Comparison of ENCODE assay signal across 27 mouse cellular contexts in the genomic region with DNA sequence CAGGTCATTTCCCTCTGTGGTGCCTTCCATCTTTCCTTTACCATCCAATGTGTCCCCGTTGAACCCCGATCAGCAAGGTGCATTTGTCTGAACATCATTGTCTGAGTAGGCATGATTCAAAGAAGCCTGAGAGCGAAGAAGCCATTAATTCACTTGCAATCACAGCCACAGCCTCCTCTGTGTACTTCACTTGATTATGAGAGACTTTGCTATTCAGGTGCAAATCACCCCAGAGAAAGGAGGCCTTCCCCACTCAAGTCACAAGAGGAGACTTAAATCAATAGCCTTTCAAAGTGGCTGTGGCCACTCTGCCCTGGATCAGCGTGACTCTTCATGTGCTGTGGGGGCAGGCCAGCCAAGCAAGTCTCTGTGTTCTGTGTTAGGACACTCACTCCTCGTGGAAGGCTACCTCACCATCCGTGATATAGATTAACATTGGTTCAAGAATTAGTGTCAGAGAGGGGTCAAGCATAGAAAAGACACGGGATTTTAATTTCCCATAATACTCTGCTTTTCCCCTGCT.
A peak's percentile ranks its signal among the peaks of the same experiment; 100 is the strongest.
DNase-seq lines count a peak whose midpoint lies in the region; ATAC-seq and TF ChIP-seq lines count a peak whose summit lies in the region.
"Had no signal": no experiment of that assay in that cellular context is flagged by ENCODE, and none has a peak within 500 bp of the region (broad histone marks: within the 10 kb centered on the region; RNA-seq: fewer than 3 reads in every experiment).

No protein-coding gene starts in this region.

- 46% methylated on average over 7 of the region's 7 CpGs for WGBS in forebrain, embryonic 11.5 days
- WGBS in forebrain, embryonic 16.5 days, result 23% methylated on average over 7 of the region's 7 CpGs
- WGBS in midbrain, embryonic 11.5 days, result 51% methylated on average over 7 of the region's 7 CpGs
- 29% methylated on average over 7 of the region's 7 CpGs for WGBS in midbrain, embryonic 15.5 days
- WGBS in midbrain, embryonic 14.5 days, result 32% methylated on average over 7 of the region's 7 CpGs

- H3K4me1 ChIP-seq in forebrain, embryonic 11.5 days (replicated peaks; ENCODE audit: control insufficient read depth, insufficient read depth, low read length), result 0 out of 2 replicates have a peak, but pooled peaks cover 5% of the 10 kb centered on the region
- H3K4me1 ChIP-seq in forebrain, embryonic 16.5 days (replicated peaks; ENCODE audit: control insufficient read depth, insufficient read depth, low read length), result peaks cover 9% of the 10 kb centered on the region
- H3K4me1 ChIP-seq in midbrain, embryonic 11.5 days (ENCODE audit: control insufficient read depth, insufficient read depth, low read length), result peaks cover 10% of the 10 kb centered on the region
- H3K4me1 ChIP-seq in midbrain, embryonic 15.5 days, result peaks cover 8% of the 10 kb centered on the region
- peaks cover 10% of the 10 kb centered on the region for H3K4me1 ChIP-seq in midbrain, embryonic 14.5 days (ENCODE audit: control insufficient read depth, insufficient read depth, low read length)
- H3K4me1 ChIP-seq: lung, embryonic 15.5 days had no signal

- H3K9ac ChIP-seq in forebrain, embryonic 11.5 days (ENCODE audit: low read length), result no peak overlapping the region
- no peak overlapping the region for H3K9ac ChIP-seq in forebrain, embryonic 16.5 days (replicated peaks; ENCODE audit: low read depth, low read length)
- no peak overlapping the region for H3K9ac ChIP-seq in midbrain, embryonic 11.5 days (ENCODE audit: low read length)
- H3K9ac ChIP-seq in midbrain, embryonic 15.5 days, result no peak overlapping the region
- H3K9ac ChIP-seq in midbrain, embryonic 14.5 days (replicated peaks; ENCODE audit: low read length), result no peak overlapping the region
- H3K9ac ChIP-seq: hindbrain, embryonic 13.5 days; limb, embryonic 13.5 days; lung, embryonic 15.5 days had no signal

- H3K27me3 ChIP-seq in forebrain, embryonic 11.5 days (ENCODE audit: control insufficient read depth, insufficient read depth, low read length), result no peaks in the 10 kb centered on the region
- H3K27me3 ChIP-seq in forebrain, embryonic 16.5 days (replicated peaks; ENCODE audit: control insufficient read depth, insufficient read depth, low read length), result no peaks in the 10 kb centered on the region
- no peaks in the 10 kb centered on the region for H3K27me3 ChIP-seq in midbrain, embryonic 11.5 days (ENCODE audit: control insufficient read depth, insufficient read depth, low read length)
- H3K27me3 ChIP-seq in midbrain, embryonic 15.5 days (replicated peaks), result no peaks in the 10 kb centered on the region
- no peaks in the 10 kb centered on the region for H3K27me3 ChIP-seq in midbrain, embryonic 14.5 days (ENCODE audit: control insufficient read depth, insufficient read depth, low read length)
- H3K27me3 ChIP-seq: hindbrain, embryonic 13.5 days; limb, embryonic 13.5 days; lung, embryonic 15.5 days had no signal

- no peak overlapping the region for H3K4me2 ChIP-seq in forebrain, embryonic 11.5 days (ENCODE audit: low read depth, low read length, severe bottlenecking)
- H3K4me2 ChIP-seq in forebrain, embryonic 16.5 days (ENCODE audit: low read length), result no peak overlapping the region
- no peak overlapping the region for H3K4me2 ChIP-seq in midbrain, embryonic 11.5 days
- H3K4me2 ChIP-seq in midbrain, embryonic 15.5 days, result no peak overlapping the region
- H3K4me2 ChIP-seq in midbrain, embryonic 14.5 days (ENCODE audit: low read length), result no peak overlapping the region
- H3K4me2 ChIP-seq: hindbrain, embryonic 13.5 days; limb, embryonic 13.5 days; liver, embryonic 11.5 days; lung, embryonic 15.5 days had no signal

- H3K4me3 ChIP-seq in forebrain, embryonic 11.5 days (ENCODE audit: low read depth, low read length), result no peak overlapping the region
- H3K4me3 ChIP-seq in forebrain, embryonic 16.5 days (replicated peaks; ENCODE audit: low read length), result no peak overlapping the region
- no peak overlapping the region for H3K4me3 ChIP-seq in midbrain, embryonic 11.5 days (ENCODE audit: low read depth, low read length)
- H3K4me3 ChIP-seq in midbrain, embryonic 15.5 days, result no peak overlapping the region
- H3K4me3 ChIP-seq in midbrain, embryonic 14.5 days (replicated peaks; ENCODE audit: low read depth, low read length), result no peak overlapping the region
- H3K4me3 ChIP-seq: erythroblast, embryonic 14.5 days; hindbrain, embryonic 13.5 days; limb, embryonic 13.5 days; lung, embryonic 15.5 days had no signal

- TF ChIP-seq POLR2A in brain, embryonic 14.5 days (IDR thresholded peaks at IDR 0.05; ENCODE audit: borderline replicate concordance, extremely low read depth, insufficient read depth, insufficient read length, poor library complexity, severe bottlenecking), result no peak

- ATAC-seq in forebrain, embryonic 11.5 days (replicated peaks; ENCODE audit: low FRiP score), result peak; percentile 40; the same call in 1 of the 2 replicates
- ATAC-seq in forebrain, embryonic 16.5 days, result no peak
- ATAC-seq in midbrain, embryonic 11.5 days (ENCODE audit: low FRiP score), result peak; percentile 58; the same call in 1 of the 2 replicates
- ATAC-seq in midbrain, embryonic 15.5 days (replicated peaks), result no peak
- ATAC-seq in midbrain, embryonic 14.5 days (ENCODE audit: low FRiP score, low TSS enrichment), result no peak; the same call in 1 of the 2 replicates
- ATAC-seq: activated CD4-positive, CD25-positive, alpha-beta regulatory T cell, adult 4 months; CD4-positive, CD25-positive, alpha-beta regulatory T cell, adult 4 months had no signal

- no peaks in the 10 kb centered on the region for H3K36me3 ChIP-seq in forebrain, embryonic 11.5 days (ENCODE audit: control insufficient read depth, insufficient read depth, low read length)
- no peaks in the 10 kb centered on the region for H3K36me3 ChIP-seq in forebrain, embryonic 16.5 days (ENCODE audit: control insufficient read depth, insufficient read depth)
- no peaks in the 10 kb centered on the region for H3K36me3 ChIP-seq in midbrain, embryonic 11.5 days (ENCODE audit: control insufficient read depth, insufficient read depth, low read length)
- H3K36me3 ChIP-seq in midbrain, embryonic 15.5 days (replicated peaks), result no peaks in the 10 kb centered on the region
- H3K36me3 ChIP-seq in midbrain, embryonic 14.5 days (ENCODE audit: control insufficient read depth, insufficient read depth, low read length), result no peaks in the 10 kb centered on the region
- H3K36me3 ChIP-seq: hindbrain, embryonic 13.5 days; limb, embryonic 13.5 days had no signal

- no peaks in the 10 kb centered on the region for H3K9me3 ChIP-seq in forebrain, embryonic 11.5 days (ENCODE audit: control insufficient read depth, low read length)
- no peaks in the 10 kb centered on the region for H3K9me3 ChIP-seq in forebrain, embryonic 16.5 days (ENCODE audit: control insufficient read depth, low read length)
- H3K9me3 ChIP-seq in midbrain, embryonic 11.5 days (ENCODE audit: control insufficient read depth, low read length), result no peaks in the 10 kb centered on the region
- no peaks in the 10 kb centered on the region for H3K9me3 ChIP-seq in midbrain, embryonic 15.5 days
- H3K9me3 ChIP-seq in midbrain, embryonic 14.5 days (ENCODE audit: control insufficient read depth, low read length), result no peaks in the 10 kb centered on the region
- H3K9me3 ChIP-seq: hindbrain, embryonic 13.5 days; limb, embryonic 13.5 days; lung, embryonic 15.5 days had no signal

- no peak overlapping the region for H3K27ac ChIP-seq in forebrain, embryonic 11.5 days (ENCODE audit: low read depth, low read length)
- no peak overlapping the region for H3K27ac ChIP-seq in forebrain, embryonic 16.5 days (ENCODE audit: low read length)
- no peak overlapping the region; the same call in 1 of the 2 replicates for H3K27ac ChIP-seq in midbrain, embryonic 11.5 days (ENCODE audit: low read depth, low read length)
- H3K27ac ChIP-seq in midbrain, embryonic 15.5 days, result no peak overlapping the region
- no peak overlapping the region for H3K27ac ChIP-seq in midbrain, embryonic 14.5 days (replicated peaks; ENCODE audit: low read depth, low read length)
- H3K27ac ChIP-seq: hindbrain, embryonic 13.5 days; limb, embryonic 13.5 days; lung, embryonic 15.5 days; stomach, postnatal 0 days had no signal

- no peak for DNase-seq in forebrain, embryonic 11.5 days (ENCODE audit: low spot score)
- DNase-seq in midbrain, embryonic 11.5 days (ENCODE audit: low spot score, missing footprints), result peak; percentile 83
- peak; percentile 70 for DNase-seq in brain, embryonic 14.5 days (ENCODE audit: low read depth)
- DNase-seq in midbrain, embryonic 14.5 days, result peak; percentile 12
- no peak for DNase-seq in ovary, postnatal 14 days (ENCODE audit: low spot score)
- DNase-seq: adrenal gland, adult 2 months; adrenal gland, postnatal 36 days; cerebellum, adult 2 months; cerebellum, postnatal 14 days; gastrocnemius, postnatal 14 days; heart, postnatal 14 days; kidney, adult 11 months; kidney, postnatal 25 days; right cerebral cortex, adult 18-20 months; spleen, adult 18-20 months; thymus, adult 18-20 months; thymus, postnatal 36 days had no signal

- no peak for TF ChIP-seq CTCF in brain, embryonic 14.5 days (IDR thresholded peaks at IDR 0.05; ENCODE audit: borderline replicate concordance, extremely low read depth, insufficient read depth, insufficient read length)

Comparison
In these comparisons a context has a peak if more than half of its experiments do, and no peak if none do; other contexts are left out.
1. ATAC-seq: peak in forebrain, embryonic 11.5 days (single experiment) and midbrain, embryonic 11.5 days (single experiment); none in forebrain, embryonic 16.5 days (single experiment), midbrain, embryonic 15.5 days (single experiment) and midbrain, embryonic 14.5 days (single experiment).
2. DNase-seq: peak in midbrain, embryonic 11.5 days (single experiment), brain, embryonic 14.5 days (single experiment) and midbrain, embryonic 14.5 days (single experiment); none in forebrain, embryonic 11.5 days (single experiment) and ovary, postnatal 14 days (single experiment).